Mouse (Mus musculus) spleen, adult 2 months (tissue): ENCODE results near the gene Hdhd5.

Experiments used
- CTCF ChIP-seq: fragments of 200-500 bp; IDR thresholded peaks from 2 replicates; pipeline ENCODE4 v1.5.1; 2011; ENCODE audit warnings: mild to moderate bottlenecking, inconsistent platforms; ENCODE audit not compliant: insufficient read depth, insufficient read length, insufficient replicate concordance; ENCODE audit errors: extremely low read depth
- POLR2A ChIP-seq: fragments of 200-500 bp; IDR thresholded peaks from 2 replicates; pipeline ENCODE4 v1.6.1; 2011; ENCODE audit warnings: low read depth, low read length, inconsistent platforms

- no peak for TF ChIP-seq POLR2A
- TF ChIP-seq CTCF = peak; percentile 63; the same call in 1 of the 2 replicates
These were observed 47.9 kb downstream of the Hdhd5 start for GRCm38 (mm10) chr6:120483211-120483626.
